ENCODE assay signal across 39 mouse cellular contexts in the genomic region with DNA sequence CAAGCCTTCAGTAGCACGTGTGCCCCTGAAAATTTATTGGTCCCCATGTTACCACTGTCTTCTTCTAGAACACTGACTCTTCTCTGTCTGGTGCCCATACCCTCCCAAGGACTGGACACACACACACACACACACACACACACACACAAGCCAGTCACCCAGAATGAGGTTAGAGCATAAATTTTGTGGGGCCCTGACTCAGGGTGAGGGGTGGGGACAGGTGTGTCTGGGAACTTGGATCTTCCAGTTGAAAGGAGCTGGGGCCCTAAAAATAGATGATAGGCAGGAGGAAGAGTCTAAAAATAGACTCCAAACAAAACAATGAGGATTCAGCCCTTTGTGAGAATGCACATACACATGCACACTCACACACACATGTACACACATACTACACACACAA. TPM values are rescaled to one million over a fixed set of nuclear protein-coding genes. Genes with fewer than 3 reads are reported as not detected.
"Had no signal": no experiment of that assay in that cellular context is flagged by ENCODE, and none has a peak within 500 bp of the region (broad histone marks: within the 10 kb centered on the region; RNA-seq: fewer than 3 reads in every experiment).

No protein-coding gene starts in this region.

- H3K4me3 ChIP-seq: heart, embryonic 10.5 days; heart, embryonic 12.5 days; heart, embryonic 13.5 days; heart, embryonic 15.5 days; hindbrain, embryonic 10.5 days; hindbrain, embryonic 12.5 days; hindbrain, embryonic 13.5 days; hindbrain, embryonic 15.5 days; intestine, embryonic 15.5 days; kidney, embryonic 15.5 days; layer of hippocampus, adult 2 months; left cerebral cortex, adult 2 months had no signal

- H3K4me2 ChIP-seq: heart, embryonic 11.5 days; heart, embryonic 12.5 days; heart, embryonic 13.5 days; heart, embryonic 15.5 days; hindbrain, embryonic 12.5 days; hindbrain, embryonic 13.5 days; hindbrain, embryonic 14.5 days; hindbrain, embryonic 15.5 days; intestine, embryonic 15.5 days; kidney, embryonic 15.5 days had no signal

- DNase-seq: heart, postnatal 10 days; heart, postnatal 14 days; heart, postnatal 36 days; heart, postnatal 4 days; kidney, adult 11 months; kidney, adult 18-20 months; kidney, adult 2 months; kidney, adult 8-10 months; kidney, adult 9 months; kidney, postnatal 10 days; kidney, postnatal 14 days; kidney, postnatal 25 days; kidney, postnatal 36 days; kidney, postnatal 4 days; layer of hippocampus, adult 9-11 months; layer of hippocampus, postnatal 36 days had no signal

- H3K36me3 ChIP-seq: heart, embryonic 10.5 days; heart, embryonic 12.5 days; heart, embryonic 13.5 days; heart, embryonic 15.5 days; hindbrain, embryonic 10.5 days; hindbrain, embryonic 12.5 days; hindbrain, embryonic 13.5 days; hindbrain, embryonic 15.5 days; intestine, embryonic 15.5 days; kidney, embryonic 15.5 days had no signal

RNA-seq across cellular contexts. Expression of a gene that starts 1.8 kb away (rescaled TPM):
- polyA plus RNA-seq: heart, embryonic 10.5 days; heart, embryonic 11.5 days; heart, embryonic 12.5 days; heart, embryonic 13.5 days; heart, embryonic 14.5 days; heart, embryonic 15.5 days; heart, embryonic 16.5 days; heart, postnatal 0 days; hindbrain, embryonic 10.5 days; hindbrain, embryonic 11.5 days; hindbrain, embryonic 12.5 days; hindbrain, embryonic 13.5 days; inflammation-experienced regulatory T-cells, adult 6 months; intestine, embryonic 14.5 days; intestine, embryonic 15.5 days; kidney, adult 2 months; kidney, embryonic 16.5 days; kidney, postnatal 0 days had no signal

RNA-seq across cellular contexts. Expression of a gene that starts 13.1 kb away (rescaled TPM):
- polyA plus RNA-seq: hindbrain, embryonic 12.5 days; inflammation-experienced regulatory T-cells, adult 6 months; intestine, embryonic 15.5 days; kidney, embryonic 14.5 days; kidney, embryonic 15.5 days; kidney, embryonic 16.5 days; kidney, postnatal 0 days had no signal

RNA-seq across cellular contexts. Expression of a gene that starts 25.8 kb away (rescaled TPM):
- polyA plus RNA-seq: heart, embryonic 11.5 days; heart, embryonic 12.5 days; heart, embryonic 13.5 days; heart, embryonic 14.5 days; heart, embryonic 15.5 days; heart, embryonic 16.5 days; heart, postnatal 0 days; inflammation-experienced regulatory T-cells, adult 6 months; kidney, embryonic 14.5 days; kidney, embryonic 15.5 days; kidney, embryonic 16.5 days; kidney, postnatal 0 days had no signal
